Mouse (Mus musculus) intestine, embryonic 16.5 days (tissue): Measurements from ENCODE around the gene Ctdspl. TPM values are rescaled to one million over a fixed set of nuclear protein-coding genes. Genes with fewer than 3 reads are reported as not detected.
A peak's percentile ranks its signal among the peaks of the same experiment; 100 is the strongest.

Experiments
- ATAC-seq: fragments of 200-750 bp; cut with Nextera tagmentation; 2 replicates; pipeline ENCODE4 v1.8.0; 2017; ENCODE audit warnings: moderate TSS enrichment, moderate library complexity
- H3K27ac ChIP-seq: fragments of 300-500 bp; sonication (generic); 2 replicates; pipeline ENCODE4 v1.5.1; 2014; ENCODE audit warnings: mild to moderate bottlenecking, low read length
- H3K27me3 ChIP-seq: fragments of 300-500 bp; sonication (generic); replicated peaks from 2 replicates; pipeline ENCODE4 v1.6.1; 2014; ENCODE audit warnings: low read length, control low read depth, mixed read lengths; ENCODE audit not compliant: control insufficient read depth, insufficient read depth
- H3K36me3 ChIP-seq: fragments of 300-500 bp; sonication (generic); 2 replicates; pipeline ENCODE4 v1.6.1; 2014; ENCODE audit warnings: low read length, control low read depth; ENCODE audit not compliant: control insufficient read depth, insufficient read depth
- H3K4me1 ChIP-seq: fragments of 300-500 bp; sonication (generic); 2 replicates; pipeline ENCODE4 v1.6.1; 2014; ENCODE audit warnings: low read length, control low read depth, mixed read lengths; ENCODE audit not compliant: control insufficient read depth, insufficient read depth
- H3K4me2 ChIP-seq: fragments of 300-500 bp; sonication (generic); 2 replicates; pipeline ENCODE4 v1.6.1; 2014; ENCODE audit warnings: low read depth, low read length, control low read depth
- H3K4me3 ChIP-seq: fragments of 300-500 bp; sonication (generic); 2 replicates; pipeline ENCODE4 v1.5.1; 2014; ENCODE audit warnings: mild to moderate bottlenecking, low read length
- H3K9ac ChIP-seq: fragments of 300-500 bp; sonication (generic); 2 replicates; pipeline ENCODE4 v1.6.1; 2014; ENCODE audit warnings: low read depth, low read length
- H3K9me3 ChIP-seq: fragments of 300-500 bp; sonication (generic); 2 replicates; pipeline ENCODE4 v1.6.1; 2016; ENCODE audit warnings: low read length, control low read depth; ENCODE audit not compliant: control insufficient read depth
- WGBS: fragments of 180-500 bp; shearing (Covaris S2); extraction: QIAGEN DNeasy Blood & Tissue Kit; methylation state at CpG from one replicate; pipeline ENCODE4 v1.1.7; 2014; 5-methylcytosine and 5-hydroxymethylcytosine counted together
- polyA plus RNA-seq: library from polyadenylated mRNA; unstranded; fragments of >200 nt; fragmentation: Nextera tagmentation; extraction: Ambion mirVana; gene quantifications from 2 replicates; pipeline ENCODE4 v1.2.1, GENCODE M21; 2015

Ctdspl gene
- polyA plus RNA-seq, 1 experiment from 2014 or later, result 17.6 TPM

DNA sequence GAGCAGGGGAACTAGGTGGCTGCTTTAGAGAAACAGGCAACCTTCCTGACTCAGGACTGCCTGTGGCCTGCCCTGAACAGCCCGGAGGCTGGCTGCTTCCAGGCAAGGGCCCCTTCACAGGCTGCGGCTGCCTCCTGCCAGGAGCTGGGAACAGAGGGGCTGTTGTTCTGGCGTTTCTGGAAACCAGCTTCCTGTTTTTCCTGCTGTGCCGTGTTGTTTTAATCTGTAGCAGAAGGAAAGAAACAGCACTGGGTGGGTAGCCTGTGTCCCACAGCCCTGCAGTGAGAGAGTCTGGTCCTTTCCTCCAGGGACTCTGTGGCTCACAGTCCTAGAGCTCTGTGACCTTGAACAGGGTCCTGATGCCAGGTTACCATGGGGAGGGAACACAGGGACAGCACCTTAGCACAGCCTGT is 54.2 kb downstream of the Ctdspl start:
- Histone ChIP-seq H3K4me3 (no peak overlapping the region), H3K4me1 (peaks cover 30% of the 10 kb centered on the region), H3K36me3 (no peaks in the 10 kb centered on the region), H3K4me2 (0 out of 2 replicates have a peak overlapping the region, but pooled peaks have one; percentile 0), H3K9me3 (no peaks in the 10 kb centered on the region), H3K27ac (peak overlapping the region; percentile 60), H3K9ac (peak overlapping the region; percentile 57), H3K27me3 (no peaks in the 10 kb centered on the region)
- ATAC-seq, result peak; percentile 56
- 10% methylated on average over 4 of the region's 4 CpGs for WGBS

DNA sequence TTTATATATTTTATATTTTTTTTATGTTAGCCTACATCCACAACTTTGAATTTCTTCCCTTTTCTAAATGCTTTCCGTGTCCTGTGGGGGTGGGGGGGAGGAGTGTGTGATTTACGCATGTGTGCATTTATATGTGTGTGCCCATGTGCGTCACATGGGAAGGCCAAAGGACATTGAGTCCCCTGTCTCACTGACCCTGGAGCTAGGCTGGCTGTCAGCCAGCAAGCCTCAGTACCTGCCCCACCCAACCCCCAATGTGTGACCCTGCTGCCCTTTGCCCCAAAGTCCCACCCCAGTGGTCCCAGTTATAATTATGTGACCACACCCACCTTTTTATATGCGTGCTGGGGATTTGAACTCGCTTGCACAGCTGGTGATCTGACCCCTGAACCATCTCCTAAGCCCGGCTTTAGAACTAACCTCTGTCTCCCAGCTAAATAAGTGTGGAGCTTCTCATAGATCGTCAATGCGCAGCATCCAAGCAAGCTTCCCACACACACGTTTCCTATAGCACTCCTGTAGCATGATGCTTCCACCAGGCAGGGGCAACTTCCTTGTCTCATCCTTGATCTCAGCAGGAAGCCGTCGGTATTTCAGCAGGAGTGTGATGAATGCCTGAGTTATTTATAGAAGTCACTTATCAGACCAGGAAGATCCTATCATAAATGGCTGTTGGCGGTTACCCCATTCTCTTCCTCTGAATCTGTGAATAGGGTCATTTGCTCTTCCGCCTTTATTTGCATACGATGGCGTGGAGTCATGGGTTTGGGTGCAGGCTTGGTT is 58.6 kb downstream of the Ctdspl start:
- no peak overlapping the region for H3K4me3 ChIP-seq
- H3K36me3 ChIP-seq, result no peaks in the 10 kb centered on the region
- H3K4me1 ChIP-seq, result peaks cover 24% of the 10 kb centered on the region
- no peaks in the 10 kb centered on the region for H3K27me3 ChIP-seq
- H3K9ac ChIP-seq, result 0 out of 2 replicates have a peak overlapping the region, but pooled peaks have one; percentile 12
- H3K27ac ChIP-seq, result peak overlapping the region; percentile 73
- no peaks in the 10 kb centered on the region for H3K9me3 ChIP-seq
- peak; percentile 75 for ATAC-seq
- H3K4me2 ChIP-seq, result no peak overlapping the region
- 50% methylated on average over 15 of the region's 15 CpGs for WGBS

DNA sequence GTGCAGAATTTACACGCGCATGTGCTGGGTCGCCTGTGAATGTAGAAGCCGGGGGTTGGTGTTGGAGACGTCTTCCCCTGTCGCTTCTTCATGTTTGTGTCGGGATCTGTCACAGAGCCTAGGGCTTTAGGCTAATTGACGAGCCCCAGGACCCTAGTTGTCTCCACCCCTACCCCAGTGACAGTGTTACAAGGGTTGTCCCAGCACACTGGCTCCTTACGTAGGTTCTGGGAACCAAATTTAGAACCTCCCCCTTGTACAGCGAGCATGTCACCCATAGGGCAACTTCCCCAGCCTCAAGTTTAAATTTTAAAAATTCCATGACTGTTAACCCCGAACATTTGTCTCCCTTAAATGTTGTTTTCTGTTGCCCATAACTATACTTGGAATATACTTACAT is 60.0 kb downstream of the Ctdspl start:
- no peaks in the 10 kb centered on the region for H3K36me3 ChIP-seq
- no peak overlapping the region for H3K4me2 ChIP-seq
- no peak overlapping the region for H3K9ac ChIP-seq
- no peak for ATAC-seq
- H3K4me3 ChIP-seq, result no peak overlapping the region
- H3K27ac ChIP-seq, result no peak overlapping the region
- no peaks in the 10 kb centered on the region for H3K27me3 ChIP-seq
- peaks cover 21% of the 10 kb centered on the region for H3K4me1 ChIP-seq
- no peaks in the 10 kb centered on the region for H3K9me3 ChIP-seq
- 60% methylated on average over 11 of the region's 11 CpGs for WGBS

DNA sequence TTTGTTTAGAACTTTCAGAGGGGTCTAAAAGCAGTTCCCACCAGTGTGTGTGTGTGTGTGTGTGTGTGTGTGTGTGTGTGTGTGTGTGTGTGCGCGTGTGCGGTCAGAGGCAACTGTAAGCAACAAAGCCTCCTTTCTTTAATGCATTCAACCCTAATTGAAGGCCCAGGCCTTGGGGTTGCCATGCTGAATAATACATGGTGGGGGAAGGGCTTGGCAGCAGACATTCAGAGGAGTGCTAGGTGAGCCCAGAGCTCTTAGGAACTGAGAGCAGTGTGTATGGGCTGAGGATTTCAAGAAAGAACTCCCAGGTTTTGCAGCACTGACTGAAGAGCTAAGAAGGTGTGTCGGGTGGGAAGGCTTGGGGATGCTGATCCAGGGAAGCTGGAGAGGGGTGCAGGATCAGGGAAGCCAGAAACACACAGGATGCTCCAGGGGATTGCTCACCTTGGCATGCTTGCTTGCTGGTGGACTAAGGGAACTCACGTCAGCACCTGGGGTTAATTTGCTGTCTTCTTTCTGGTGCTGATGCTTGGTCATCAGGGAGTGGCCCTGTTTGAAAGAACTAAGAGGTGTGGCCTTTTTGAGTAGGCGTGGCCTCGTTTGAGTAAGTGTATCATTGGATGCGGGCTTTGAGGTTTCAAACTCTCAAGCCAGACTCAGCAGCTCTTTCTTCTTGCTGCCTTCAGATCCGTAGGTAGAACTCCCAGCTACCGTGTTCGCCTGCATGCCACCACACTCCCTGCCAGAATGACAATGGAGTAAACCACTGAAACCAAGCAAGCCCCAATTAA is 62.7 kb downstream of the Ctdspl start:
- 82% methylated on average over 11 of the region's 11 CpGs for WGBS
- no peak overlapping the region for H3K27ac ChIP-seq
- no peak for ATAC-seq

DNA sequence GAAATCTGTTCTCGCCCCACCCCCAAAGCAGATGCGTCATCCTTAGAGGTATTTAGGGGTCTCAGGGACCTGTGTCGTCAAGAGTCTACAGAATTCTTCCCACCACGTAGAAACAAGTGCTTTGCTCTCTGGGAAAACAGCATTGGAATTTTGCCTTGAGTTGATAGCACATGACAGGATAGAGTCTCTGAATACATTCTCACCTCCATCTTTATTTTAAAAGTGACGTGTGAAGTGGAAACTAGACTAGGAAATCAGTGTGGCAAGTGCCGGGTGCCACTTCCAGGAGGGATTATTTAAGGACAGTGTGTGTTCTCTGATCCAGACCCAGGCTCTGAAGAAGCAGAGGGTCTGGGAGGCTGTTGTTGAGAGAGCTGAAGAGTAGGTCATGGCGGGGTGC is 64.2 kb downstream of the Ctdspl start:
- Histone ChIP-seq H3K9ac (no peak overlapping the region), H3K4me3 (no peak overlapping the region), H3K4me1 (peaks cover 22% of the 10 kb centered on the region), H3K4me2 (no peak overlapping the region), H3K27me3 (no peaks in the 10 kb centered on the region), H3K36me3 (no peaks in the 10 kb centered on the region), H3K9me3 (no peaks in the 10 kb centered on the region), H3K27ac (no peak overlapping the region)
- 80% methylated on average over 7 of the region's 7 CpGs for WGBS
- no peak for ATAC-seq

More for the DNA sequence above, 62.7 kb downstream of the Ctdspl start:
- H3K9ac ChIP-seq, result no peak overlapping the region
- H3K27me3 ChIP-seq, result no peaks in the 10 kb centered on the region
- no peak overlapping the region for H3K4me2 ChIP-seq
- H3K36me3 ChIP-seq, result no peaks in the 10 kb centered on the region
- H3K4me1 ChIP-seq, result peaks cover 21% of the 10 kb centered on the region
- H3K4me3 ChIP-seq, result no peak overlapping the region
- H3K9me3 ChIP-seq, result no peaks in the 10 kb centered on the region

DNA sequence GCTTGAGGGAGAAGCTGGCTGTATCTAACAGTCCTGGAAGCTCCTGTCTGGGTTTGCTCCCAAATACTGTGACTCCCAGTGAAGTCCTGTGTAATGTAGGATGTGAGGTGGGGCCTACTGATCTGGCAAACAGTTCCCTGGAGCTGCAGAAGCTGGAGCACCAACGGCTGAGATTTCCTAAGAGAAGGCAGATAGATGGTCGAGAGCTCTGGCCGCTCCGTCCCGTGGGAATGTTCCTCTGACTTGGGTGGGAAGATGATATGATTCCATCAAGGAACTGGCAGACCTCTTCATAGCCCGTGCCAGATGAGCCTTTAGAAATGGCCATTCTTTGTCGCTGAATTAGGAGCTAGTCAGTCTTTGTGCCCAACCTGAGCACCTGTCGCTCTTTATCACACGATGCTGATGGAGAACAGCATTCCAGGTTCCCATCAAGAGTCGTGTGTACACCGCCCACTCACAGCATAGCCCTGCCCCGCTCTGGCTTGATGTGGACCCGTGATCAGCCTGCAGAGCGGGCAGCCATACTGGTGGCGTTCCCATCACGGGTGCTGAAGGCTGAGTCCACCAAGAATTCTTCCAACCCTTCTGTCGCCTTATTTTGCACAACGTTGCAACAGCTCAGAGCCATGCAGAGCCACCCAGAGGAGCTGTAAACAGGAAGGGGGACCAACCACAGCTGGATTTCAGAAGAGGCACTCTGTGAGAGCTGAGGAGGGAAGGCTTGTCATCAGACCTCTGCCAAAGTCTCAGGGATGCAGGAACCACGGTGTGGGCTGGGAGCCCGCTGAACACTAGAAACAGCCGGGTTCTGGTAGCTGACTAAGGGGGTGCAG is 65.7 kb downstream of the Ctdspl start:
- Histone ChIP-seq H3K36me3 (no peaks in the 10 kb centered on the region), H3K4me2 (no peak overlapping the region), H3K9me3 (no peaks in the 10 kb centered on the region), H3K4me3 (no peak overlapping the region), H3K4me1 (peaks cover 23% of the 10 kb centered on the region), H3K27me3 (no peaks in the 10 kb centered on the region), H3K27ac (no peak overlapping the region), H3K9ac (no peak overlapping the region)
- ATAC-seq, result no peak
- WGBS, result 83% methylated on average over 21 of the region's 21 CpGs

DNA sequence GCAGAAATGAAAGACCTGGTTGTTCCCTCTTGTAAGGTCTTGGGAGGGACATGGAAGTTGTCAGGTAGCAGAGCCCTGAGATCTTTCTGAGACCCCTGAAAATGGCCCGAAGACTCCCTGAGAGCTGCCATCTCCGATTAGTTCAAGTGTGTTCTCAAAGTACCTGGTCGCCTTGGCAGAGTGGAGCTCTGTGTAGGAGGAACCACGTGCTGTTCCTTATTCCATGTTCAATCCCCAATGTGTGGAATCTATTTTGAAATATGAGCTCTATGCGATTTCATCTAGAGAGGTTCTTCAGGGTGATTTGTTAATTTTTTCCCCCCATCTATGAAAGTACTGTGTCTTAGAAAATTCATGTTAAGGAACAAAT is 66.3 kb downstream of the Ctdspl start:
- WGBS, result 91% methylated on average over 5 of the region's 5 CpGs
- Histone ChIP-seq H3K4me1 (peaks cover 23% of the 10 kb centered on the region), H3K36me3 (no peaks in the 10 kb centered on the region), H3K4me2 (no peak overlapping the region), H3K9me3 (no peaks in the 10 kb centered on the region), H3K27ac (no peak overlapping the region), H3K9ac (no peak overlapping the region), H3K4me3 (no peak overlapping the region), H3K27me3 (no peaks in the 10 kb centered on the region)
- ATAC-seq, result no peak

DNA sequence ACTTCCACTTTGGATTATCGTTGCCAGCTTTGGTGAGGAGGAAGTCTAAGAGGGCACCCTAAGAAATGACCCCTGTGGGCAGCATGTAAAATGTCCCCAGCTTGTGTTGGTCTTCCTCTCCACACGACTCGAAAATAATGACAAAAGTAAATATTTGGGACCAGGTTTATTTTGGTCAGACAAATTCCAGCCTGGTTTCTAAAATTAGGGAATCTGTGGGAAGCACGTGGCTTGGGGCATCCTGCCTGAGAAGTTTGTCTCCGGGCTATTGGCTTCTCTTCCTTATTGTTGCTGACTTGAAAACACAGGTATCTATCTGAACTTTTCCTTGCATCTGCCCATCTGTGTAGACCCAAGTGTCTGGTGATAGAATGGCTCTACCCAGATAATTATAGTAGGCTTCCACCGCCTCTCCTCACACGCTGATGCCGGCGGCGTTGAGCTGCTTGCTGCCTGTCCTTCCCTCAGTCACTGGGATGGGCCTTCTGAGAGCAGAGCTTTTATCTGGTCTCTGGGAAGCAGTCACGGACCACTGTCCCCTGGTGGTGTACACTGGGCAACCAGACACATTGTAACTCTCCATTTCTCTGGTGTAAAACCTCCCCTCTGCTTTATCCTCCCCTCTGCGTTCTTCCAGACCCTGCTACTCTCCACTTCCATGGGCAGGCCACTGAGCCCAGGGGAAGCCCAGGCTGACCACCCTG is 68.4 kb downstream of the Ctdspl start:
- Histone ChIP-seq H3K4me2 (no peak overlapping the region), H3K36me3 (no peaks in the 10 kb centered on the region), H3K27ac (peak overlapping the region; percentile 69; the same call in 1 of the 2 replicates), H3K4me3 (no peak overlapping the region), H3K9me3 (no peaks in the 10 kb centered on the region), H3K27me3 (no peaks in the 10 kb centered on the region), H3K9ac (0 out of 2 replicates have a peak overlapping the region, but pooled peaks have one; percentile 13), H3K4me1 (peaks cover 26% of the 10 kb centered on the region)
- peak; percentile 14; the same call in 1 of the 2 replicates for ATAC-seq
- WGBS, result 60% methylated on average over 12 of the region's 12 CpGs
